Mouse (Mus musculus) lung, embryonic 15.5 days (tissue): ENCODE results near the gene Retreg1. TPM values are rescaled to one million over a fixed set of nuclear protein-coding genes. Genes with fewer than 3 reads are reported as not detected.

Experiments used
- ATAC-seq: fragments of 200-750 bp; cut with Nextera tagmentation; 2 replicates; pipeline ENCODE4 v1.8.0; 2017; ENCODE audit warnings: moderate number of reproducible peaks, borderline replicate concordance; ENCODE audit not compliant: low FRiP score, low TSS enrichment; ENCODE audit errors: extremely low read depth
- H3K27ac ChIP-seq: fragments of 300-500 bp; sonication (generic); 2 replicates; pipeline ENCODE4 v1.5.1; 2015; ENCODE audit warnings: moderate library complexity, mild to moderate bottlenecking, inconsistent platforms
- H3K27me3 ChIP-seq: fragments of 300-500 bp; sonication (generic); 2 replicates; pipeline ENCODE4 v1.6.1; 2015; ENCODE audit warnings: inconsistent platforms
- H3K36me3 ChIP-seq: fragments of 300-500 bp; sonication (generic); 2 replicates; pipeline ENCODE4 v1.6.1; 2015; ENCODE audit warnings: inconsistent platforms
- H3K4me1 ChIP-seq: fragments of 300-500 bp; sonication (generic); 2 replicates; pipeline ENCODE4 v1.6.1; 2015; ENCODE audit warnings: inconsistent platforms
- H3K4me2 ChIP-seq: fragments of 300-500 bp; sonication (generic); 2 replicates; pipeline ENCODE4 v1.6.1; 2015; ENCODE audit warnings: inconsistent platforms, mild to moderate bottlenecking, moderate library complexity
- H3K4me3 ChIP-seq: fragments of 300-500 bp; sonication (generic); 2 replicates; pipeline ENCODE4 v1.5.1; 2015; ENCODE audit warnings: mild to moderate bottlenecking, inconsistent platforms
- H3K9ac ChIP-seq: fragments of 300-500 bp; sonication (generic); 2 replicates; pipeline ENCODE4 v1.6.1; 2015; ENCODE audit warnings: inconsistent platforms
- H3K9me3 ChIP-seq: fragments of 300-500 bp; sonication (generic); 2 replicates; pipeline ENCODE4 v1.6.1; 2016; ENCODE audit warnings: inconsistent platforms
- WGBS: fragments of 180-500 bp; shearing (Covaris S2); methylation state at CpG from one replicate; pipeline ENCODE4 v1.1.7; 2015; 5-methylcytosine and 5-hydroxymethylcytosine counted together
- polyA plus RNA-seq: library from polyadenylated mRNA; unstranded; fragments of >200 nt; fragmentation: Nextera tagmentation; extraction: Ambion mirVana; gene quantifications from 2 replicates; pipeline ENCODE4 v1.2.1, GENCODE M21; 2015

The Retreg1 gene
- polyA plus RNA-seq, 1 experiment from 2014 or later, result 8.0 TPM

DNA sequence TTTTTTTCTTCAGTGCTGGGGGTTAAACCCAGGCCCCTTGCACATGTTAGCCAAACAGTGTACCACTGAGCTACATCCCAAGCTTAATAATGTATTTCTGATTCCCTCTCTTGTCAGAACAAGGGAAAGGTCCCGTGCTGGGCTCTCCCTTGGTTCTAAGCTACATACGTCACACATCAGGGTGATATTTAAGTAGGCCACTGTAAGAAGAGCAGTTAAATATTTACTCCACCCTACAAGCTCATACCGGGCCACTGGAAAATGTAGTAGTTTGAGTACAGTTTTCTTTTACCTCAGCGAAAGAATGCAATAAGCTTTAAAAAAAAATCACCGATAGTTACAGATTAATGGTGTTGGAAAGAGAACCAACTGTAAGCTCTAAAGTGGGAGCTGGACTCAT is 46.9 kb downstream of the Retreg1 start:
- H3K27me3 ChIP-seq, result no peaks in the 10 kb centered on the region
- H3K9me3 ChIP-seq, result no peaks in the 10 kb centered on the region
- no peaks in the 10 kb centered on the region for H3K36me3 ChIP-seq
- no peak overlapping the region for H3K27ac ChIP-seq
- no peak overlapping the region for H3K4me3 ChIP-seq
- H3K4me2 ChIP-seq, result no peak overlapping the region
- no peak overlapping the region for H3K9ac ChIP-seq
- no peak for ATAC-seq
- WGBS, result 59% methylated on average over 5 of the region's 5 CpGs
- no peaks in the 10 kb centered on the region for H3K4me1 ChIP-seq

- H3K4me1 ChIP-seq, result no peaks in the 10 kb centered on the region
- H3K4me2 ChIP-seq, result no peak overlapping the region
- no peaks in the 10 kb centered on the region for H3K36me3 ChIP-seq
- no peaks in the 10 kb centered on the region for H3K9me3 ChIP-seq
- no peak overlapping the region for H3K4me3 ChIP-seq
- 79% methylated on average over 11 of the region's 11 CpGs for WGBS
- H3K27ac ChIP-seq, result no peak overlapping the region
- H3K9ac ChIP-seq, result no peak overlapping the region
- ATAC-seq, result no peak
- H3K27me3 ChIP-seq, result no peaks in the 10 kb centered on the region
Measured at GRCm38 (mm10) chr15:25891556-25891955, 48.6 kb downstream of the Retreg1 start.

- Histone ChIP-seq H3K27me3 (no peaks in the 10 kb centered on the region), H3K27ac (no peak overlapping the region), H3K4me3 (no peak overlapping the region), H3K9me3 (no peaks in the 10 kb centered on the region), H3K9ac (no peak overlapping the region), H3K36me3 (no peaks in the 10 kb centered on the region), H3K4me2 (no peak overlapping the region), H3K4me1 (no peaks in the 10 kb centered on the region)
- WGBS, result 30% methylated on average over 2 of the region's 2 CpGs
- no peak for ATAC-seq
Measured at GRCm38 (mm10) chr15:25893327-25893726, 50.3 kb downstream of the Retreg1 start.

DNA sequence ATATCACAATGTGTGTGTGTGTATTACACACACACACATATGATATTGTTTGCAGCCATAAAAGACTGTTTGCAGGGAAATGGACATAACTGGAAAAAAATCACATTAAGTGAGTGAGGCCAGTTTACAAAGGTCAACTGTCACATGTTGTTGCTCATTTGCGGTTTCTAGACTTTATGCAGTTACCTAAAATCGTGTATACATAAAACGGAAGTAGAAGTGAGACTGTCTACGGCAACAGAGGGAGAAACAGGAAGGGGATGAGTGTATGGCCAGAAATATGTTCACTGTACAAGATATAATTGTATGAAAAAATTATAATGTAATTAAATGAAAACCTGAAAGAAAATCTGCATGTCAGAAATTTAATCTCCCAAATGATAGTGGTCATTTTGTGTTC is 53.8 kb downstream of the Retreg1 start:
- Histone ChIP-seq H3K9ac (no peak overlapping the region), H3K27ac (no peak overlapping the region), H3K36me3 (no peaks in the 10 kb centered on the region), H3K4me2 (no peak overlapping the region), H3K27me3 (no peaks in the 10 kb centered on the region), H3K9me3 (no peaks in the 10 kb centered on the region), H3K4me3 (no peak overlapping the region), H3K4me1 (no peaks in the 10 kb centered on the region)
- 78% methylated on average over 4 of the region's 4 CpGs for WGBS
- ATAC-seq, result no peak

DNA sequence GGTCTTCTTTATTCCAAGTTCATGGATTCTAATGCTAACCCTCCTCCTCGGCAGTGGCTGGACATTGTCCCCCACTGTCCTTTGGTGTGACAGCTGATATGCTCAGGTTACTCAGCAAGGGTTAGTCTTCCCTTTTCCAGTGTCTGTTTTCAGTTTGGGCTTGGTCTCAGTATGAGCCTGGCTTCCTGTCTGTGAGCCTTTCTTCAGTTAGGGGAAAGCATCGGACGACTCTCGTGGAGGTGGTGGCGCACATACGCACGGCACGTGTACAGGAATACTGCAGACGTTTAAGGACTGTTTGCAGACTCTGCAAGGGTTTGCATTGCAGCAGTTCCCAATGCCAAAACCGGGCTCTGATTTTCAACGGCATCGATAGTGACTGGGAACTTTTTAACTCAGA is 54.6 kb downstream of the Retreg1 start:
- no peaks in the 10 kb centered on the region for H3K9me3 ChIP-seq
- WGBS, result 66% methylated on average over 12 of the region's 12 CpGs
- no peaks in the 10 kb centered on the region for H3K27me3 ChIP-seq
- H3K4me1 ChIP-seq, result no peaks in the 10 kb centered on the region
- no peak overlapping the region for H3K4me3 ChIP-seq
- H3K9ac ChIP-seq, result no peak overlapping the region
- H3K36me3 ChIP-seq, result no peaks in the 10 kb centered on the region
- no peak overlapping the region for H3K4me2 ChIP-seq
- no peak for ATAC-seq
- no peak overlapping the region for H3K27ac ChIP-seq

DNA sequence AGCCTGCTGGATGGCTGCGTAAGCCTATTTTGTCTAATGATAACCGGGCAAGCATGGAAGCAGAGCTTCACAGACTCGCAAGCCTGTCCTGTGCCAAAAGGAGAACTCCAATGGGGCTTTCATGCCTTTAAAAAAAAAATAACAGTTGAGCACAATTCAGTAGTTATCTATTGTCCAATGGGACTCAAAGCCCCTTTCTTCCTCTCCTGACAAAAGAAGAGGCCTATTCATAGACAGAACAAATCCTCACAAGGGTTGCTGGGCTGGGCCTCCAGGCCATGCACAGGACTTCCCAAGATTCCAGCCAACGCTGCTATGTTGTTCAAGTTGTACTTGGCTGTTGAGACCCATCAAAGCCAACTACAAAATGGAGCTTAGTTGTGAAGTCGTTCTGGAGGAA is 56.0 kb downstream of the Retreg1 start:
- Histone ChIP-seq H3K27ac (no peak overlapping the region), H3K27me3 (no peaks in the 10 kb centered on the region), H3K9me3 (no peaks in the 10 kb centered on the region), H3K4me2 (no peak overlapping the region), H3K9ac (no peak overlapping the region), H3K36me3 (no peaks in the 10 kb centered on the region), H3K4me1 (no peaks in the 10 kb centered on the region), H3K4me3 (no peak overlapping the region)
- WGBS, result 75% methylated on average over 5 of the region's 5 CpGs
- ATAC-seq, result no peak

DNA sequence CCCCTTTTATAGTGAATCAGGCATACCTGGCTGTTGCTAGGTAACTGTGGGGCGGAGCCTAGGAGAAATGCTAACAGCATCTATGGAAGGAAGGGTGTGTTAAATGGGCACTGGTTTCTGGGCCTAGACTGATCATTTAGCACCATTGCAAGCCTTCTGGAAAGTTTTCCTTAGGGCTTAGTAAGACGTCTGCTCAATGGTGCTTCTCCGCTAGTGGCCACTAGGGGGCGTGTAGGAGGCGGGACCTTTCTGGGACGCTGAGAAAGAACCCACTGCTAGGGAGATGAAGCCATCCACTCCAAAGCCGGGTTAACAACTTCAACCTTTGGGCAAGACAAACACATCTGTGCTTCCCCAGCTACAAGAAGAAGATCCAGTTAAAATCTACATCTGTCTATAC is 57.6 kb downstream of the Retreg1 start:
- no peak overlapping the region for H3K4me3 ChIP-seq
- WGBS, result 6% methylated on average over 7 of the region's 7 CpGs
- no peaks in the 10 kb centered on the region for H3K27me3 ChIP-seq
- ATAC-seq, result no peak
- no peaks in the 10 kb centered on the region for H3K36me3 ChIP-seq
- H3K9ac ChIP-seq, result no peak overlapping the region
- no peak overlapping the region for H3K4me2 ChIP-seq
- no peaks in the 10 kb centered on the region for H3K9me3 ChIP-seq
- no peak overlapping the region for H3K27ac ChIP-seq
- H3K4me1 ChIP-seq, result no peaks in the 10 kb centered on the region

- no peaks in the 10 kb centered on the region for H3K4me1 ChIP-seq
- H3K9ac ChIP-seq, result no peak overlapping the region
- H3K4me3 ChIP-seq, result no peak overlapping the region
- H3K9me3 ChIP-seq, result no peaks in the 10 kb centered on the region
- no peak overlapping the region for H3K27ac ChIP-seq
- no peaks in the 10 kb centered on the region for H3K36me3 ChIP-seq
- no peak for ATAC-seq
- WGBS, result 88% methylated on average over 15 of the region's 15 CpGs
- H3K4me2 ChIP-seq, result no peak overlapping the region
- no peaks in the 10 kb centered on the region for H3K27me3 ChIP-seq
Measured at GRCm38 (mm10) chr15:25902931-25903615, 60.1 kb downstream of the Retreg1 start.

DNA sequence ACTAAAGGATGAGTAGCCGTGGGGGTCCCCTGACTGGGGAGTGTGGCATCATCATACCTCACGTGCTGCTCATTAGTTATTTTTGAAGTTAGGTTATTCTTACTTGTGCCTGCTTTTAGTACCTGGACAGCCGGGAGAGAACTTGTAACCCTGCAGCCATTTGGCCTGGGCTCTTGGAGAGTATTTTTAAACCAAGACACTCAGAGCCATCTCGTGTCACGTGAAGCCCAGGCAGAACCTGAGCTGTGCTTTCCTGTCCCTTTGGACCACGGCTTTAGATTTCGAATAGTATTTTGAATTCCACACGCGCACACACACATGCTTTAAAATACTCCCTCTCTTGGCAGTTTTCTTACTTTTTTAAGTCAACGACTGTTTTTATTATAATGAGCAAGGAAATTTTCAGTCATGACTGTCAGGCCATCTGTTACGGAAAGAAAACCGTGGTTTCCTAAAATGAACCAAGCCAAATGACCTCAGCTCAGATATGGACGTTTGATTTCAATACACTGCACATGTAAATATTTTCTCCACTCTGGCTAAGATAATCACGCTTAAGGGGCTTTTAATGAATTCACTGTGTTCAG is 61.5 kb downstream of the Retreg1 start:
- Histone ChIP-seq H3K36me3 (no peaks in the 10 kb centered on the region), H3K4me3 (no peak overlapping the region), H3K4me1 (no peaks in the 10 kb centered on the region), H3K9ac (no peak overlapping the region), H3K9me3 (no peaks in the 10 kb centered on the region), H3K27ac (no peak overlapping the region), H3K4me2 (no peak overlapping the region), H3K27me3 (no peaks in the 10 kb centered on the region)
- WGBS, result 71% methylated on average over 14 of the region's 14 CpGs
- ATAC-seq, result no peak

DNA sequence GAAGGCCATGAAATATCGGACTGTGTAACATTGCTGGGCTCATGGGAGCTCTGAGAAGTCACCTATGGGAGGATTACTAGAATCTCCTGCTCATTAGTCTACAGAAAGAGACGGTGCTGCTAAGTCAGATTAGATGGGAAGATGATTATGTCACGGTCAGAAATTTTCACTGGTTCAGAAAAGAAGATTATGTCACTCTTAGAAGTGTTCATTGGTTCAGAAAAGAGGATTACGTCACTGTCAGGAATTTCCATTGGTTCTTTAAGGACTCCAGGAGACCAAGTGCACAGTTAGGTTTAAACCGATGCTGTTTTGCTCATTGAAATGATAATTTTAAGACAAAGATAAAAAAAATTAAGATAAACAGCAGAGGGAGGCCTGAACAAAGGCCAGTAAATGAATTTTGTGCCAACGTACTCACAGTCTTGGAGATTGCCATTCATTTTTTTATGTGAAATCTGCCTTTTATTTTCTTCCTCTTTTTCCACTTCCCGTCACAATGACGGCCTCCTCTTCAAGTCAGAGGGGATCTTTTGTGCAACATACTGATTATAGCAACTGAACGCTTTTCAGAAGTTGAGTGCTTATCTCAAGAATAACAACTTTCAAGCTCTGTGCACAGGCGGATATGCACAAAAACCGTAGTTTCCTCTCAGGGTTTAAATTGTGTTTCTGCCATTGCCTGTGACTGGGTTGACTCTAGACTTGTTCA is 67.0 kb downstream of the Retreg1 start:
- Histone ChIP-seq H3K9ac (no peak overlapping the region), H3K27me3 (no peaks in the 10 kb centered on the region), H3K36me3 (no peaks in the 10 kb centered on the region), H3K9me3 (no peaks in the 10 kb centered on the region), H3K27ac (no peak overlapping the region), H3K4me1 (0 out of 2 replicates have a peak, but pooled peaks cover 1% of the 10 kb centered on the region), H3K4me2 (no peak overlapping the region), H3K4me3 (no peak overlapping the region)
- ATAC-seq, result no peak
- WGBS, result 62% methylated on average over 11 of the region's 11 CpGs

DNA sequence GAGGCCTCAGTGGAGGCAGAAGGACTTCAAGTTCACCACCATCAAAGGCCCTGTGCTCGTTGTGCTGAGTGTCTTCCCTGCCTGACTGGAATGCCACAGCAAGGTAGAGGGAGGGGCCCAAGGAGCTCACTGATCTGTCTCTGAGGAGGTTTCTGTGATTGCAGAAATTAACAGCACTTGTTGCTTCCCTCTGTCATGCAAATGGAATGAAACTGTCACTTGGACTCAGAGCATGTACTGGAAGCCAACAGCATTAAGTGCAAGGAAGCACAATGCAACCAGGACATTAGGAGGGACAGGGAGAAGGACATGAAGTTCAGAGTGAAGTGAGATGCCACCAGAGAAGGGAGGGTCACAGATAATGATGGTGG is 67.5 kb downstream of the Retreg1 start:
- Histone ChIP-seq H3K4me3 (no peak overlapping the region), H3K27ac (no peak overlapping the region), H3K9ac (no peak overlapping the region), H3K4me1 (0 out of 2 replicates have a peak, but pooled peaks cover 3% of the 10 kb centered on the region), H3K36me3 (no peaks in the 10 kb centered on the region), H3K27me3 (no peaks in the 10 kb centered on the region), H3K4me2 (no peak overlapping the region), H3K9me3 (no peaks in the 10 kb centered on the region)
- WGBS, result 18% methylated on average over 1 of the region's 1 CpGs
- no peak for ATAC-seq

DNA sequence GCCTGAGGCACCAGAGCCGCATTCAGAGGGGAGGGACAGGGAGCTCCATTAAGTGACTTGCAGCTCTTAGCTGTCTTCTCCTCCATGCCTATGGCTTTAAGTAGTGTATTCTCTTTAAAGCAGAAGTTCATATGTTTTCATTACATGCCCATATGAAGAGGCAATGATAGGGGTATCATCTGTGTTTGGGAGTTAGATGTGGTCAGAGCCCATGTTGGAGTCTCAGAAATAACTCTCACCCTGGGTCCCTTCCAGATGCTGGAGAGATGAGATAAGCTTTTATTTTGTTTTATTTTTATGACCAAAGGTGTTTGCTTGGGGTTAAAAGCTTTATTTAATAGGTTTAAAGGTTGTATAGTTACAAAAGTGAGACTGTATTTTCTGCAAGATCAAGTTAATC is 67.9 kb downstream of the Retreg1 start:
- H3K4me3 ChIP-seq, result no peak overlapping the region
- 74% methylated on average over 1 of the region's 1 CpGs for WGBS
- no peak overlapping the region for H3K27ac ChIP-seq
- H3K9me3 ChIP-seq, result no peaks in the 10 kb centered on the region
- 0 out of 2 replicates have a peak, but pooled peaks cover 3% of the 10 kb centered on the region for H3K4me1 ChIP-seq
- H3K9ac ChIP-seq, result no peak overlapping the region
- H3K27me3 ChIP-seq, result no peaks in the 10 kb centered on the region
- ATAC-seq, result no peak
- H3K4me2 ChIP-seq, result no peak overlapping the region
- no peaks in the 10 kb centered on the region for H3K36me3 ChIP-seq
